Mouse (Mus musculus) liver, embryonic 14.5 days (tissue): ENCODE data around the gene Igf1.

Experiments
- CTCF ChIP-seq: IDR thresholded peaks from 2 replicates; pipeline ENCODE4 v1.5.1; 2016; ENCODE audit warnings: antibody characterized with exemption, low read depth, control low read depth
- EP300 ChIP-seq: IDR thresholded peaks from 2 replicates; pipeline ENCODE4 v1.6.1; 2016; ENCODE audit warnings: antibody characterized with exemption, low read depth

GRCm38 (mm10) chr10:87817786-87818185 lies 40.3 kb upstream of the Igf1 start:
- TF ChIP-seq CTCF, result no peak
- TF ChIP-seq EP300, result no peak
